Mouse (Mus musculus) hindbrain, embryonic 16.5 days (tissue): Measurements from ENCODE around the gene Olfml2a. TPM values are rescaled to one million over a fixed set of nuclear protein-coding genes. Genes with fewer than 3 reads are reported as not detected.

Experiments used
- ATAC-seq: fragments of 200-750 bp; cut with Nextera tagmentation; 2 replicates; pipeline ENCODE4 v1.8.0; 2017; ENCODE audit warnings: moderate TSS enrichment, moderate library complexity
- H3K27ac ChIP-seq: fragments of 300-500 bp; sonication (generic); 2 replicates; pipeline ENCODE4 v1.5.1; 2014; ENCODE audit warnings: low read depth, mild to moderate bottlenecking, control low read depth, low read length, moderate library complexity
- H3K27me3 ChIP-seq: fragments of 300-500 bp; sonication (generic); replicated peaks from 2 replicates; pipeline ENCODE4 v1.6.1; 2014; ENCODE audit warnings: low read length; ENCODE audit not compliant: control insufficient read depth, insufficient read depth
- H3K36me3 ChIP-seq: fragments of 300-500 bp; sonication (generic); 2 replicates; pipeline ENCODE4 v1.6.1; 2014; ENCODE audit warnings: mild to moderate bottlenecking, low read length, moderate library complexity, mixed read lengths; ENCODE audit not compliant: control insufficient read depth, insufficient read depth
- H3K4me1 ChIP-seq: fragments of 300-500 bp; sonication (generic); 2 replicates; pipeline ENCODE4 v1.6.1; 2014; ENCODE audit warnings: low read depth, low read length; ENCODE audit not compliant: control insufficient read depth, insufficient read depth
- H3K4me2 ChIP-seq: fragments of 300-500 bp; sonication (generic); 2 replicates; pipeline ENCODE4 v1.6.1; 2014; ENCODE audit warnings: mild to moderate bottlenecking, low read length, control low read depth, moderate library complexity
- H3K4me3 ChIP-seq: fragments of 300-500 bp; sonication (generic); 2 replicates; pipeline ENCODE4 v1.5.1; 2014; ENCODE audit warnings: mild to moderate bottlenecking, low read length, control low read depth, moderate library complexity
- H3K9ac ChIP-seq: fragments of 300-500 bp; sonication (generic); 2 replicates; pipeline ENCODE4 v1.6.1; 2014; ENCODE audit warnings: low read depth, mild to moderate bottlenecking, control low read depth, low read length, moderate library complexity
- H3K9me3 ChIP-seq: fragments of 300-500 bp; sonication (generic); 2 replicates; pipeline ENCODE4 v1.6.1; 2014; ENCODE audit warnings: mild to moderate bottlenecking, low read length, moderate library complexity; ENCODE audit not compliant: control insufficient read depth
- WGBS: fragments of 180-500 bp; shearing (Covaris S2); extraction: QIAGEN DNeasy Blood & Tissue Kit; methylation state at CpG from one replicate; pipeline ENCODE4 v1.1.7; 2014; 5-methylcytosine and 5-hydroxymethylcytosine counted together
- polyA plus RNA-seq: library from polyadenylated mRNA; unstranded; fragments of >200 nt; fragmentation: Nextera tagmentation; extraction: Ambion mirVana; gene quantifications from 2 replicates; pipeline ENCODE4 v1.2.1, GENCODE M21; 2015

Gene Olfml2a
- polyA plus RNA-seq, 1 experiment from 2014 or later, result 4.4 TPM

DNA sequence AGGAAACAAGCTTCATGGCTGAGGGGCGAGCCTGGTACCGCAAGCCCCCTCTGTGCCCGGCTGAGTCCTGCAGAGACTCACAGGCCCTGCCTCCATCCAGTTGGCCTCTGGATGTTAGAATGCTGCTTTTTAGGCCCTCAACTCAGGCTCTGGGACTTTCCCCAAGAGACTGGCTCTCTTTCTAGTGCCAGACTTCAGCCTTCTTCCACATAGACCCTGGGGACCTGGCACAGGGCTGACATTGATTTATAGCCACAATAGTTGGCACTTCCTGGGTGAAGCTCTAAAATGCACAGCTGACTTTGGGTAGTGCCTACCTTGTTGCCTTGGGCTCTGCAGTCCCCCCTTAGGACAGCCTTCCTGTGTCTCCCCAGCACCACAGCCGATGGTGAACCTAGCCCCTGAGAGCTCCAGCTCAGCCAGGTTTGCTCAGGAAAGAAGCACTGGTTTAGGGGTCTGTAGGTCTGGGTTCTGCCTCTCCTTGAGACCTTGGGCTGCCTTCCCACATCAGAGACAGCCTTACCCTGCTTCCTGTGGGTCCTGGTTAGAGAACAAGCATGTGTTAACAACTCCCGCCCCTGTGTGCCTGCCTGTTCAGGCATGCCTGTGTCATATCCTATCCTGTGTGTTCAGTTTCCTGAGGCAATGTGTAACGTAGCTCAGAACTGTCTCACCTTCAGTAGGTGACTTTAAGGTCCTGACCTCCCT, 56.2 kb downstream of the Olfml2a start:
- 0 out of 2 replicates have a peak, but pooled peaks have one; percentile 10 for ATAC-seq
- Histone ChIP-seq H3K9me3 (no peaks in the 10 kb centered on the region), H3K36me3 (no peaks in the 10 kb centered on the region), H3K4me1 (no peaks in the 10 kb centered on the region; the same call in 1 of the 2 replicates), H3K4me2 (no peak overlapping the region), H3K4me3 (no peak overlapping the region), H3K27ac (no peak overlapping the region), H3K9ac (no peak overlapping the region), H3K27me3 (no peaks in the 10 kb centered on the region)
- WGBS, result 76% methylated on average over 6 of the region's 6 CpGs

DNA sequence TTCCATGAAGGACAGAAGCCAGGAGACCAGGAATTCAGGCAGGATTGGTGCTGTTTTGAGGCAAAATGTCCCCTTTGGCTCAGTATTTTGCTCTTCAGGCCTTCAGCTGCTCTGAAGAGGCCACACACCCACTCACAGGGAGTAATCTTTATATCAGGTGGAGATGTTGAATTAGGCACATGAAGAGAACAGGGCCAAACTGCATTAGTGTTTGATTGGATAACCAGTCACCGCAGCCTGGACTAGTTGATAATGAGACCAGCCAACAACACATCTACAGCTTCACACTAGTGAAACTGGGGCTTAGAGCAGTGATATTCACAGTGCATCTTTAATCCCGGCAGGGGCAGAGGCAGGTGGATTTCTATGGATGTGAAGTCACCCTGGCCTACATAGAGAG, 57.2 kb downstream of the Olfml2a start:
- no peak overlapping the region for H3K4me2 ChIP-seq
- no peak overlapping the region for H3K4me3 ChIP-seq
- no peak overlapping the region for H3K9ac ChIP-seq
- no peaks in the 10 kb centered on the region for H3K27me3 ChIP-seq
- H3K36me3 ChIP-seq, result no peaks in the 10 kb centered on the region
- H3K9me3 ChIP-seq, result no peaks in the 10 kb centered on the region
- H3K4me1 ChIP-seq, result no peaks in the 10 kb centered on the region; the same call in 1 of the 2 replicates
- no peak overlapping the region for H3K27ac ChIP-seq
- 91% methylated on average over 2 of the region's 2 CpGs for WGBS
- ATAC-seq, result no peak

DNA sequence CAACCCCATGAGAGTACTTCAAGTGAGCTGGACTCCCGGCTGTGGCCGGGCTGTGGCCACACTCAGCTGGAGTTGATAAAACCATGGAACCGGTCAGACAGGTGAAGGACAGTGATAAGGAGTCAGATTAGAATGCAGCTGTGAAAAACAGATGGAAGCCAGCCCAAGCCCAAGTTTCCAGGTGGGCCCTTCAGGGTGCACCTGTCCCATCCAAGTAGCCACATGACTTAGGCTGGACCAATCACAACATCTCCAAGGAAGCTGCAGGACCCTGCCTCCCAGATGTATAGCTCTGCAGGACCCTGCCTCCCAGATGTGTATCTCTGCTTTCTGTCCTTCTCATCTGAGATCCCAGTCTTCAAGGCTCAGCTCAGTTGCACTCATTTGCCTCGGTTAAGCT, 60.2 kb downstream of the Olfml2a start:
- H3K27ac ChIP-seq, result no peak overlapping the region
- no peak overlapping the region for H3K9ac ChIP-seq
- H3K4me3 ChIP-seq, result no peak overlapping the region
- no peaks in the 10 kb centered on the region; the same call in 1 of the 2 replicates for H3K4me1 ChIP-seq
- 81% methylated on average over 4 of the region's 4 CpGs for WGBS
- H3K4me2 ChIP-seq, result no peak overlapping the region
- H3K9me3 ChIP-seq, result no peaks in the 10 kb centered on the region
- ATAC-seq, result no peak
- no peaks in the 10 kb centered on the region; the same call in 1 of the 2 replicates for H3K27me3 ChIP-seq
- no peaks in the 10 kb centered on the region for H3K36me3 ChIP-seq

DNA sequence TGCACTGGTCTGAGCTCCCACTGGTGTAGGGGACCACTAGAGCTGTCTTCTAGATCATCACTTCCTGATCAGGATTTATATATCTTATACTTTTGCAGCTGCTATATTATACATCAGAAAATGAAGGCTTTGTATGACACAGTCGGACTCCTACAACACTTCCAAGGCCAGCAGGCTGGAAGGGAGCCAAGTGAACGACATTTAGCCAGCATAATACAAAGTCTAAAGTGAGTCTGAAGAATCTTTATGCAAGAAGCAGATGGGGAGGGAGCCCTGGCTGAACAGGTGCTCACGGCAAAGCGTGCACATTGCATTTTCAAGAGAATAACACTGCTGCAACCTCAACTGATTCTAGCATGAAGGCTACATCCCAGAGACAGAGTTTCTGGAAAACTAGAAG, 60.7 kb downstream of the Olfml2a start:
- H3K4me2 ChIP-seq, result no peak overlapping the region

DNA sequence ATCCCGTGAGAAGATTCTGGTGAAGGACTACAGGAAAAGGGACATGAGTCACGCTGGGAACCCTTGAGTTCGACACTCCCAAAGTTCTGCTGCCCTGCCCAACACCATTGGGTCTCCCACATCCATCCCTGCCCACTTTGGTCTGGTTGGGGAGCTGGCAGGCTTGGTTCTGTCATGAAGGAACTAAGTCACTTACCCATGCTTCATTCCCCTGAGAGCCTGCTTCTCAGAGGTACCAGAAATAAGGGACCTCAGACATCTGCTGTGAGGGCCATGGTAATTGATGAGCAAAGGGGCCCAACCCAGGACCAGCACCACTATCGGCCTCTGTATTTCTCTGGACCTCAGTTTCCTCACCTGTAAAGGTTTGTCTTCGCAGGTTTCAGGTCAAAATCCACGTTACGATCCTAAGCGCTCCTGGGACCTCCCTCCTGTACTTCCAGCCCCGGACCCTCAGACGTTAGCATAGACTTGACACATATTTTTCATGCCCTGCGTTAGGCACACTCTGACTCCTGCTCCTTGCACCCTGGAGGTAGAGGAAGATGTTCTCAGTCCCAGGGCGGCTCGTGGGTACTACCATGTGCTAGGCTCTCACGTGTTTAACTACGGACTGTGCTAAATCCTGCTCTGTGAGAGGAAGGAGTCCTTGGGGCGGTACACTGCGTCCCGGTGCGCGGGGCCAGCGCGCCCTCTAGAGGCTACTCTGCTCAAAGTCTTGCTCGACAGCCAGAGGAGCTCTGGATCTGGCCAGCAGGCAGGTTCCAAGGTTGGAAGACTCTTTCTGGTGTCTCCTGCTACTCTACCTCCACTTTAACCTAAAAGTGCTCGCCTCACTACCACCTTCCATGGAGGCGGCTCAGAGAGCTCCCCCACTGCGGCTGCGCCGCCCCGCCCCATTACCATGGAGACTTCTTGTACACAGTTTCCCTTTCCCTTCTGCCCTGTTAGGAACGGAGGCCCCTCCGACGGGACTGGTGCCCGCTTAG, 65.9 kb downstream of the Olfml2a start, which contains the start of gene Wdr38:
Wdr38 (plus strand) TSS at position 91 of the 989 bp plus-strand sequence.
- peaks cover 21% of the 10 kb centered on the region for H3K36me3 ChIP-seq
- H3K4me1 ChIP-seq, result peaks cover 3% of the 10 kb centered on the region
- ATAC-seq, result peak; percentile 92
- no peaks in the 10 kb centered on the region for H3K9me3 ChIP-seq
- peak within 1 kb of the TSS; percentile 40 for H3K4me3 ChIP-seq
- H3K9ac ChIP-seq, result peak within 1 kb of the TSS; percentile 36
- H3K4me2 ChIP-seq, result peak within 1 kb of the TSS; percentile 50
- 16% methylated on average over 33 of the region's 33 CpGs for WGBS
- no peaks in the 10 kb centered on the region; the same call in 1 of the 2 replicates for H3K27me3 ChIP-seq
- H3K27ac ChIP-seq, result no peak within 1 kb of the TSS

More for the DNA sequence above, 60.7 kb downstream of the Olfml2a start:
- WGBS, result 29% methylated on average over 4 of the region's 4 CpGs
- H3K27me3 ChIP-seq, result no peaks in the 10 kb centered on the region; the same call in 1 of the 2 replicates
- no peak overlapping the region for H3K4me3 ChIP-seq
- H3K4me1 ChIP-seq, result no peaks in the 10 kb centered on the region; the same call in 1 of the 2 replicates
- no peak overlapping the region for H3K27ac ChIP-seq
- no peaks in the 10 kb centered on the region for H3K36me3 ChIP-seq
- H3K9ac ChIP-seq, result no peak overlapping the region
- no peaks in the 10 kb centered on the region for H3K9me3 ChIP-seq
- ATAC-seq, result no peak

DNA sequence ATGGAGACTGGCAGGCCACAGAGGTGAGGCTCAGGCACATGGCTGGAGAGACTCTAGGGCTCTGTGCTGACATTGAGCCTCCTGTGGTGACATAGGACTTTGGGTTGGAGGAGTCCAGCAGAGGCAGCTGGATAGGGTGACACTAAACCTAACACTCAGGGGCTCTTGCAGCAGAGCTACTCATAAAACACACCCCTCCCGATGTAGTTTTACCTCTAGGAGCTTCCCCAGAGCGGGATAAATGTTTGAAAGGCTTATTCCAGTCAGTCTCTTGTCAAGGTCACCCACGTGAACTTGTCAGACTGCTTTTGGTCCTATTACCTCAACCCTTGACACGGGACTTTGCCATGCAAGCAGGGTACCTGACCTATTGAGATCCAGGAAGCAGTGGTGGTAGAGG, 67.6 kb downstream of the Olfml2a start:
- WGBS, result 65% methylated on average over 4 of the region's 4 CpGs
- Histone ChIP-seq H3K4me3 (no peak overlapping the region), H3K9ac (no peak overlapping the region), H3K9me3 (no peaks in the 10 kb centered on the region), H3K4me1 (peaks cover 19% of the 10 kb centered on the region), H3K4me2 (no peak overlapping the region), H3K36me3 (peaks cover 24% of the 10 kb centered on the region), H3K27me3 (no peaks in the 10 kb centered on the region; the same call in 1 of the 2 replicates), H3K27ac (no peak overlapping the region)
- no peak for ATAC-seq

DNA sequence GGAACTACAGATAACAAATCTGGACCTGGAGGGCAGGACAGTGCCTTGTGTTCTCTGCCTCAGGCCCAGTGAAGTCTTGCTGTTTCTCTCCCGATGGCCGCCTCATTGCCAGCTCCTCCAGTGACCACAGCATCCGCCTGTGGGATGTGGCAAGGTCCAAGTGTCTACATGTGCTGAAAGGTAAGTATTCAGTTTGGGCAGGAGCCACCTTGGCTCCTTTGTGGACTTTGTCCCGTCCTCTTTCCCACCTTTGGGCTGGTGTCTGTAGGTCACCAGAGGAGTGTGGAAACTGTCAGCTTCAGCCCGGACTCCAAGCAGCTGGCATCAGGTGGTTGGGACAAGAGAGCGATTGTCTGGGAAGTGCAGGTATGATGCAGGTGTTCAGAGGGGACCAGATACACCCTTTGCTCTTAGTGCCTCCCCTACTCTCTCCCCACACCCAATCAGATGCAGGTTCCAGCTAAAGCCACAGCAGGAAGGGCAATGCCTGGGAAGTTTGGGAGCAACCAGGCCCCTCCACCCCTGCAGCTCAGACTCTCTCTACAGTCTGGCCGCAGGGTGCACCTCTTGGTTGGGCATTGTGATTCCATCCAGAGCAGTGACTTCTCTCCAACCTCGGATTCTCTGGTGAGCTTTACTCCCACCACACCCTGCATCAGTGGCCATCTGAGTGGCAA, 68.3 kb downstream of the Olfml2a start:
- H3K9me3 ChIP-seq, result no peaks in the 10 kb centered on the region
- no peak for ATAC-seq
- WGBS, result 68% methylated on average over 8 of the region's 8 CpGs
- no peak overlapping the region for H3K27ac ChIP-seq
- H3K4me3 ChIP-seq, result no peak overlapping the region
- H3K27me3 ChIP-seq, result no peaks in the 10 kb centered on the region; the same call in 1 of the 2 replicates
- H3K36me3 ChIP-seq, result peaks cover 24% of the 10 kb centered on the region
- H3K4me1 ChIP-seq, result peaks cover 19% of the 10 kb centered on the region
- H3K9ac ChIP-seq, result no peak overlapping the region
- H3K4me2 ChIP-seq, result no peak overlapping the region

DNA sequence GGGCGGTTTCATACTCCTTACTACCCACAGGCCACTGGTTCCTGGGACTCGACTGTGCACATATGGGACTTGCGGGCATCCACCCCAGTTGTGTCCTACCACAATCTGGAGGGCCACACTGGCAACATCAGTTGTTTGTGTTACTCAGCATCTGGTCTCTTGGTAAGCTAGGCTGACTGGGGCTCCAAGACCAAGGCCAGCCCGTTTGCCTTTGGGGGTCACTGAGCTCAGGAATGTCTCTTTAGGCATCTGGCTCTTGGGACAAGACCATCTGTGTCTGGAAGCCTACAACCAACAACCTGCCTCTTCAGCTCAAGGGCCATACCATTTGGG, 68.8 kb downstream of the Olfml2a start:
- ATAC-seq, result no peak
- H3K4me3 ChIP-seq, result no peak overlapping the region
- no peaks in the 10 kb centered on the region for H3K9me3 ChIP-seq
- 91% methylated on average over 4 of the region's 4 CpGs for WGBS
- no peak overlapping the region for H3K9ac ChIP-seq
- H3K4me1 ChIP-seq, result peaks cover 19% of the 10 kb centered on the region
- H3K4me2 ChIP-seq, result no peak overlapping the region
- H3K36me3 ChIP-seq, result peaks cover 24% of the 10 kb centered on the region
- no peaks in the 10 kb centered on the region; the same call in 1 of the 2 replicates for H3K27me3 ChIP-seq
- H3K27ac ChIP-seq, result no peak overlapping the region
